Mouse (Mus musculus) small intestine, adult 2 months (tissue): ENCODE data around the gene Myoz2.

Experiments
- CTCF ChIP-seq: fragments of 200-500 bp; IDR thresholded peaks from 2 replicates; pipeline ENCODE4 v1.5.1; 2012; ENCODE audit warnings: low read depth, mild to moderate bottlenecking, control low read depth, inconsistent platforms, low read length, moderate library complexity, mixed read lengths; ENCODE audit not compliant: insufficient replicate concordance, insufficient read length; ENCODE audit errors: extremely low read depth
- POLR2A ChIP-seq: fragments of 200-500 bp; IDR thresholded peaks from 2 replicates; pipeline ENCODE4 v1.6.1; 2012; ENCODE audit warnings: low read depth, mild to moderate bottlenecking, control low read depth, inconsistent platforms, low read length, moderate library complexity

DNA sequence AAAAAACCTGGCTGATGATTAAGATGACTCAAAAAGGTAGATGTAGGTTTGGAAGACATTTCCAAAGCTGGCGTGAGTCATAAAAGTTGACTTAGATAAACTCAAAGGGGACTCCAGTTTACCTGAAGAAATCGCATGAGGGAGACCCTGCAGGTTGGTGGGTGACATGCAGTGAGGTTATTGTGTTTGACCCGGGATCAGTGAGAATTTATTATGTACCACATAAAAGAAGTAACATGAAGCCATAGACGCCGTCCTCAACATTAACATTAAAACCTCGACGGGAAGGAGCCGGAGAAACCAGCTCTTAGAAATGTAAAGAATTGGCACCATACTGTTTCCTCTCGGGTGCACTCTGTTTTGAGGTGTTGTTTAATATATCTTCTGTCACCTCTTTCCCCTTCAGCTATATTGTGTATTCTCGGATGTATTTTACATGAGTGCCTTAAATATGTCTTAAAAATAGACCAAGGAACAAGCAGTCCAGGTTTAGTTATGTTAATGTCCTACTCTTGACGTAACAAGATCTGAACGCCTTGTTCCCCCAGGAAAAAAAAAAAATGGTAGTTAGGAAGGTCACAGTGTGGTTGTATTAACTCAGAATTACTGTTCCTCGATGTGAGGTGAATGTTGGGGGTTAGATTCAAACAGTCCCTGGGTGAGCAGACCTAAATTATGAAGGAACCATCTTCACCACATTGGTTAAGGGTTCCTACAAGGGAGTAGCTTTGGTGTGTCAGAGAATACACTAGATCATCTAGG lies 49.5 kb downstream of the Myoz2 start:
- TF ChIP-seq CTCF (no peak), POLR2A (no peak)
